Mouse (Mus musculus): ENCODE results near the gene Gpsm2. TPM values are rescaled to one million over a fixed set of nuclear protein-coding genes. Genes with fewer than 3 reads are reported as not detected.
A peak's percentile ranks its signal among the peaks of the same experiment; 100 is the strongest.

Gpsm2 gene
- 22.9 and 23.7 TPM in 2 replicates for polyA plus RNA-seq (2015; fragmentation: Nextera tagmentation; extraction: Ambion mirVana)

- peak; percentile 98 for DNase-seq (ENCODE audit: low spot score)
- no peaks in the 10 kb centered on the region for H3K27me3 ChIP-seq (replicated peaks; ENCODE audit: insufficient read depth, low read length)
- 0 out of 2 replicates have a peak, but pooled peaks cover 3% of the 10 kb centered on the region for H3K4me1 ChIP-seq (ENCODE audit: insufficient read depth, low read depth, low read length)
- H3K9me3 ChIP-seq (ENCODE audit: low read length): no peaks in the 10 kb centered on the region
- peak within 1 kb of the TSS; percentile 74 for H3K4me3 ChIP-seq (ENCODE audit: low read depth, low read length)
- no peak for TF ChIP-seq CTCF (IDR thresholded peaks at IDR 0.05)
- no peak for TF ChIP-seq EP300 (IDR thresholded peaks at IDR 0.05)
- peak; percentile 98 for ATAC-seq
- H3K36me3 ChIP-seq (ENCODE audit: insufficient read depth, low read length): no peaks in the 10 kb centered on the region
- WGBS: 7% methylated on average over 49 of the region's 53 CpGs
- H3K27ac ChIP-seq (ENCODE audit: low read length): peak within 1 kb of the TSS; percentile 73
- H3K4me2 ChIP-seq (replicated peaks; ENCODE audit: low read depth, low read length): peak within 1 kb of the TSS; percentile 80
- H3K9ac ChIP-seq (replicated peaks; ENCODE audit: low read depth): peak within 1 kb of the TSS; percentile 50
These were observed at the start of gene Gpsm2 for GRCm38 (mm10) chr3:108722036-108722872. Gene Gpsm2 (minus strand): TSS chr3:108722309.

GRCm38 (mm10) chr3:108770725-108771368 is 48.7 kb upstream of the Gpsm2 start:
- Histone ChIP-seq H3K4me2 (replicated peaks; ENCODE audit: low read depth, low read length) (peak overlapping the region; percentile 8; the same call in 1 of the 2 replicates), H3K27ac (ENCODE audit: low read length) (peak overlapping the region; percentile 71), H3K9me3 (ENCODE audit: low read length) (no peaks in the 10 kb centered on the region), H3K9ac (replicated peaks; ENCODE audit: low read depth) (no peak overlapping the region), H3K4me3 (ENCODE audit: low read depth, low read length) (no peak overlapping the region), H3K36me3 (ENCODE audit: insufficient read depth, low read length) (no peaks in the 10 kb centered on the region), H3K27me3 (replicated peaks; ENCODE audit: insufficient read depth, low read length) (no peaks in the 10 kb centered on the region; the same call in 1 of the 2 replicates), H3K4me1 (ENCODE audit: insufficient read depth, low read depth, low read length) (no peaks in the 10 kb centered on the region)
- peak; percentile 94 for DNase-seq (ENCODE audit: low spot score)
- TF ChIP-seq EP300 (IDR thresholded peaks at IDR 0.05): peak; percentile 64; the same call in 1 of the 2 replicates
- peak; percentile 78 for TF ChIP-seq CTCF (IDR thresholded peaks at IDR 0.05)
- 16% methylated on average over 6 of the region's 6 CpGs for WGBS
- ATAC-seq: peak; percentile 90

GRCm38 (mm10) chr3:108769547-108769946 is 47.4 kb upstream of the Gpsm2 start:
- WGBS: 42% methylated on average over 6 of the region's 6 CpGs
- peak; percentile 13; the same call in 1 of the 2 replicates for ATAC-seq
- DNase-seq (ENCODE audit: low spot score): peak; percentile 48
- Histone ChIP-seq H3K4me1 (ENCODE audit: insufficient read depth, low read depth, low read length) (peaks cover 6% of the 10 kb centered on the region; the same call in 1 of the 2 replicates), H3K27me3 (replicated peaks; ENCODE audit: insufficient read depth, low read length) (no peaks in the 10 kb centered on the region; the same call in 1 of the 2 replicates), H3K4me3 (ENCODE audit: low read depth, low read length) (no peak overlapping the region), H3K4me2 (replicated peaks; ENCODE audit: low read depth, low read length) (no peak overlapping the region), H3K9ac (replicated peaks; ENCODE audit: low read depth) (no peak overlapping the region), H3K9me3 (ENCODE audit: low read length) (no peaks in the 10 kb centered on the region), H3K27ac (ENCODE audit: low read length) (no peak overlapping the region), H3K36me3 (ENCODE audit: insufficient read depth, low read length) (no peaks in the 10 kb centered on the region)
- TF ChIP-seq CTCF (IDR thresholded peaks at IDR 0.05): no peak
- TF ChIP-seq EP300 (IDR thresholded peaks at IDR 0.05): no peak

- peak; percentile 81 for DNase-seq (ENCODE audit: low spot score)
- peaks cover 14% of the 10 kb centered on the region for H3K4me1 ChIP-seq (ENCODE audit: insufficient read depth, low read depth, low read length)
- no peak overlapping the region for H3K27ac ChIP-seq (ENCODE audit: low read length)
- TF ChIP-seq EP300 (IDR thresholded peaks at IDR 0.05): peak; percentile 86
- TF ChIP-seq CTCF (IDR thresholded peaks at IDR 0.05): no peak
- no peak overlapping the region for H3K9ac ChIP-seq (replicated peaks; ENCODE audit: low read depth)
- H3K36me3 ChIP-seq (ENCODE audit: insufficient read depth, low read length): no peaks in the 10 kb centered on the region
- H3K4me3 ChIP-seq (ENCODE audit: low read depth, low read length): no peak overlapping the region
- no peaks in the 10 kb centered on the region; the same call in 1 of the 2 replicates for H3K27me3 ChIP-seq (replicated peaks; ENCODE audit: insufficient read depth, low read length)
- ATAC-seq: peak; percentile 8
- H3K4me2 ChIP-seq (replicated peaks; ENCODE audit: low read depth, low read length): no peak overlapping the region
- H3K9me3 ChIP-seq (ENCODE audit: low read length): no peaks in the 10 kb centered on the region
- 27% methylated on average over 10 of the region's 10 CpGs for WGBS
These were observed 45.3 kb upstream of the Gpsm2 start for GRCm38 (mm10) chr3:108767416-108767815.

GRCm38 (mm10) chr3:108766943-108767342 is 44.8 kb upstream of the Gpsm2 start:
- ATAC-seq (no peak), DNase-seq (ENCODE audit: low spot score) (no peak)
- H3K9me3 ChIP-seq (ENCODE audit: low read length): no peaks in the 10 kb centered on the region
- WGBS: 61% methylated on average over 7 of the region's 7 CpGs
- H3K4me2 ChIP-seq (replicated peaks; ENCODE audit: low read depth, low read length): no peak overlapping the region
- no peaks in the 10 kb centered on the region for H3K36me3 ChIP-seq (ENCODE audit: insufficient read depth, low read length)
- peaks cover 14% of the 10 kb centered on the region for H3K4me1 ChIP-seq (ENCODE audit: insufficient read depth, low read depth, low read length)
- no peak overlapping the region for H3K9ac ChIP-seq (replicated peaks; ENCODE audit: low read depth)
- no peak overlapping the region for H3K4me3 ChIP-seq (ENCODE audit: low read depth, low read length)
- no peak for TF ChIP-seq CTCF (IDR thresholded peaks at IDR 0.05)
- no peak for TF ChIP-seq EP300 (IDR thresholded peaks at IDR 0.05)
- no peaks in the 10 kb centered on the region; the same call in 1 of the 2 replicates for H3K27me3 ChIP-seq (replicated peaks; ENCODE audit: insufficient read depth, low read length)
- no peak overlapping the region for H3K27ac ChIP-seq (ENCODE audit: low read length)

- Histone ChIP-seq H3K9ac (replicated peaks; ENCODE audit: low read depth) (no peak overlapping the region), H3K9me3 (ENCODE audit: low read length) (no peaks in the 10 kb centered on the region), H3K27ac (ENCODE audit: low read length) (no peak overlapping the region), H3K4me2 (replicated peaks; ENCODE audit: low read depth, low read length) (no peak overlapping the region), H3K27me3 (replicated peaks; ENCODE audit: insufficient read depth, low read length) (no peaks in the 10 kb centered on the region; the same call in 1 of the 2 replicates), H3K4me1 (ENCODE audit: insufficient read depth, low read depth, low read length) (peaks cover 14% of the 10 kb centered on the region), H3K36me3 (ENCODE audit: insufficient read depth, low read length) (no peaks in the 10 kb centered on the region), H3K4me3 (ENCODE audit: low read depth, low read length) (no peak overlapping the region)
- TF ChIP-seq CTCF (IDR thresholded peaks at IDR 0.05): no peak
- TF ChIP-seq EP300 (IDR thresholded peaks at IDR 0.05): no peak
- WGBS: 91% methylated on average over 7 of the region's 7 CpGs
- DNase-seq (ENCODE audit: low spot score) (no peak), ATAC-seq (no peak)
These were observed 43.4 kb upstream of the Gpsm2 start for GRCm38 (mm10) chr3:108765476-108765875.

Measured in lung, postnatal 0 days (tissue).